Mouse (Mus musculus) intestine, embryonic 16.5 days (tissue): ENCODE results near the gene Ehbp1. TPM values are rescaled to one million over a fixed set of nuclear protein-coding genes. Genes with fewer than 3 reads are reported as not detected.

ENCODE experiments used
- ATAC-seq: fragments of 200-750 bp; cut with Nextera tagmentation; 2 replicates; pipeline ENCODE4 v1.8.0; 2017; ENCODE audit warnings: moderate TSS enrichment, moderate library complexity
- H3K27ac ChIP-seq: fragments of 300-500 bp; sonication (generic); 2 replicates; pipeline ENCODE4 v1.5.1; 2014; ENCODE audit warnings: mild to moderate bottlenecking, low read length
- H3K27me3 ChIP-seq: fragments of 300-500 bp; sonication (generic); replicated peaks from 2 replicates; pipeline ENCODE4 v1.6.1; 2014; ENCODE audit warnings: low read length, control low read depth, mixed read lengths; ENCODE audit not compliant: control insufficient read depth, insufficient read depth
- H3K36me3 ChIP-seq: fragments of 300-500 bp; sonication (generic); 2 replicates; pipeline ENCODE4 v1.6.1; 2014; ENCODE audit warnings: low read length, control low read depth; ENCODE audit not compliant: control insufficient read depth, insufficient read depth
- H3K4me1 ChIP-seq: fragments of 300-500 bp; sonication (generic); 2 replicates; pipeline ENCODE4 v1.6.1; 2014; ENCODE audit warnings: low read length, control low read depth, mixed read lengths; ENCODE audit not compliant: control insufficient read depth, insufficient read depth
- H3K4me2 ChIP-seq: fragments of 300-500 bp; sonication (generic); 2 replicates; pipeline ENCODE4 v1.6.1; 2014; ENCODE audit warnings: low read depth, low read length, control low read depth
- H3K4me3 ChIP-seq: fragments of 300-500 bp; sonication (generic); 2 replicates; pipeline ENCODE4 v1.5.1; 2014; ENCODE audit warnings: mild to moderate bottlenecking, low read length
- H3K9ac ChIP-seq: fragments of 300-500 bp; sonication (generic); 2 replicates; pipeline ENCODE4 v1.6.1; 2014; ENCODE audit warnings: low read depth, low read length
- H3K9me3 ChIP-seq: fragments of 300-500 bp; sonication (generic); 2 replicates; pipeline ENCODE4 v1.6.1; 2016; ENCODE audit warnings: low read length, control low read depth; ENCODE audit not compliant: control insufficient read depth
- WGBS: fragments of 180-500 bp; shearing (Covaris S2); extraction: QIAGEN DNeasy Blood & Tissue Kit; methylation state at CpG from one replicate; pipeline ENCODE4 v1.1.7; 2014; 5-methylcytosine and 5-hydroxymethylcytosine counted together
- polyA plus RNA-seq: library from polyadenylated mRNA; unstranded; fragments of >200 nt; fragmentation: Nextera tagmentation; extraction: Ambion mirVana; gene quantifications from 2 replicates; pipeline ENCODE4 v1.2.1, GENCODE M21; 2015

Gene Ehbp1
- polyA plus RNA-seq, 1 experiment from 2014 or later: 8.2 TPM

DNA sequence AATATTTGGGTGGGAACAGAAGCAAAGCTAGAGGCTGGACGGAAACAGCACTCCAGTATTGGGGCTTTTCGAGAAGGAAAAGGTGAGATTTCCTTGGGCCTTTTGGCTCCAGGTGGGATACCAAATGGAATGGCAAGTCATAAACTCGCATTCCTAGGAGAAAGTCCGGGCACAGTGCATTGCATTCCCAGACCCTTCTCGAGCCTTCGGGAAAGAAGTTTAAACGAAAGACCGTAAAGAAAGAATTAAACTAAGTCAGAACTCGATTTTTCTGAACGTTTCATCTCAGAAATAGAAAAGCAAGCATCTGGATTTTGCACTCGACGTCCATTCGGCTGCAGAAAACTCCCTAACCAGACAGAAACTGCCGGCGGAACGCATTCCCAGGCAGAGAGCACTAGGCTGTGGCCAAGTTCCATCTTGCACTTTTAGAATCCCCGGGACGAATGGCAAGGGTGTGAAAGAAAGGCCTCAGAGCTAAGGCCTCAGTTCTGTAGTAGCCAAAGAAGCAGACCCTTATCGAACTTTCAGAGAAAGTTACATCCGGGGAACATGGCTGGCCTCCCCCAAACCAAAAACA lies 344.4 kb downstream of the Ehbp1 start:
- ATAC-seq: no peak
- Histone ChIP-seq H3K4me3 (peak overlapping the region; percentile 18), H3K9ac (no peak overlapping the region), H3K27me3 (peaks cover 93% of the 10 kb centered on the region), H3K27ac (no peak overlapping the region), H3K9me3 (no peaks in the 10 kb centered on the region; the same call in 1 of the 2 replicates), H3K4me1 (peaks cover 23% of the 10 kb centered on the region), H3K4me2 (peak overlapping the region; percentile 27; the same call in 1 of the 2 replicates), H3K36me3 (no peaks in the 10 kb centered on the region)
- 4% methylated on average over 20 of the region's 20 CpGs for WGBS

GRCm38 (mm10) chr11:21996661-21997560 lies 345.2 kb downstream of the Ehbp1 start:
- under 1% methylated on average over 63 of the region's 63 CpGs for WGBS
- Histone ChIP-seq H3K4me2 (peak overlapping the region; percentile 32; the same call in 1 of the 2 replicates), H3K27me3 (peaks cover 91% of the 10 kb centered on the region)

DNA sequence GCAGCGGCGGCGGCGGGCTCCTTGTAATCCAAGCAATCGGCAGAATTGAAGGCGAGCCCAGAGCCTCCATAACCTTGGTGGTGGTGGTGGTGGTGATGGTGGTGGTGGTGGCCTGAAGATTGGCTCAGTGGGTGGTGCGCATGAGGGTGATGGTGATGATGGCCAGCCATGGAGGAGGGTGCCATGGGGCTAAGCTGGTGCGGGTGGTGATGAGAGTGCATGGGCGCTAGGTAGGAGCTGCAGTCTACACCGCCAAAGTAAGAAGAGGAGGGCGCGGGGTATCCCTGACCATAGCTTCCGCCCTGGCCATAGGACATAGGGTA lies 345.8 kb downstream of the Ehbp1 start:
- ATAC-seq: no peak
- H3K9ac ChIP-seq: no peak overlapping the region
- H3K4me1 ChIP-seq: peaks cover 16% of the 10 kb centered on the region
- peak overlapping the region; percentile 32; the same call in 1 of the 2 replicates for H3K4me2 ChIP-seq
- no peaks in the 10 kb centered on the region for H3K36me3 ChIP-seq
- H3K4me3 ChIP-seq: peak overlapping the region; percentile 30
- peaks cover 88% of the 10 kb centered on the region for H3K27me3 ChIP-seq
- H3K27ac ChIP-seq: no peak overlapping the region
- 2% methylated on average over 13 of the region's 13 CpGs for WGBS
- no peaks in the 10 kb centered on the region; the same call in 1 of the 2 replicates for H3K9me3 ChIP-seq

More at GRCm38 (mm10) chr11:21996661-21997560, 345.2 kb downstream of the Ehbp1 start:
- no peaks in the 10 kb centered on the region; the same call in 1 of the 2 replicates for H3K9me3 ChIP-seq
- H3K36me3 ChIP-seq: no peaks in the 10 kb centered on the region
- H3K4me3 ChIP-seq: peak overlapping the region; percentile 30
- no peak for ATAC-seq
- H3K9ac ChIP-seq: no peak overlapping the region
- H3K4me1 ChIP-seq: peaks cover 21% of the 10 kb centered on the region
- no peak overlapping the region for H3K27ac ChIP-seq

- Histone ChIP-seq H3K27ac (no peak overlapping the region), H3K27me3 (peaks cover 87% of the 10 kb centered on the region), H3K36me3 (no peaks in the 10 kb centered on the region), H3K4me3 (no peak overlapping the region), H3K9me3 (no peaks in the 10 kb centered on the region; the same call in 1 of the 2 replicates), H3K4me1 (peaks cover 12% of the 10 kb centered on the region), H3K9ac (no peak overlapping the region), H3K4me2 (no peak overlapping the region)
- 1% methylated on average over 27 of the region's 27 CpGs for WGBS
- ATAC-seq: no peak
Measured at GRCm38 (mm10) chr11:21995534-21996324, 346.4 kb downstream of the Ehbp1 start.

DNA sequence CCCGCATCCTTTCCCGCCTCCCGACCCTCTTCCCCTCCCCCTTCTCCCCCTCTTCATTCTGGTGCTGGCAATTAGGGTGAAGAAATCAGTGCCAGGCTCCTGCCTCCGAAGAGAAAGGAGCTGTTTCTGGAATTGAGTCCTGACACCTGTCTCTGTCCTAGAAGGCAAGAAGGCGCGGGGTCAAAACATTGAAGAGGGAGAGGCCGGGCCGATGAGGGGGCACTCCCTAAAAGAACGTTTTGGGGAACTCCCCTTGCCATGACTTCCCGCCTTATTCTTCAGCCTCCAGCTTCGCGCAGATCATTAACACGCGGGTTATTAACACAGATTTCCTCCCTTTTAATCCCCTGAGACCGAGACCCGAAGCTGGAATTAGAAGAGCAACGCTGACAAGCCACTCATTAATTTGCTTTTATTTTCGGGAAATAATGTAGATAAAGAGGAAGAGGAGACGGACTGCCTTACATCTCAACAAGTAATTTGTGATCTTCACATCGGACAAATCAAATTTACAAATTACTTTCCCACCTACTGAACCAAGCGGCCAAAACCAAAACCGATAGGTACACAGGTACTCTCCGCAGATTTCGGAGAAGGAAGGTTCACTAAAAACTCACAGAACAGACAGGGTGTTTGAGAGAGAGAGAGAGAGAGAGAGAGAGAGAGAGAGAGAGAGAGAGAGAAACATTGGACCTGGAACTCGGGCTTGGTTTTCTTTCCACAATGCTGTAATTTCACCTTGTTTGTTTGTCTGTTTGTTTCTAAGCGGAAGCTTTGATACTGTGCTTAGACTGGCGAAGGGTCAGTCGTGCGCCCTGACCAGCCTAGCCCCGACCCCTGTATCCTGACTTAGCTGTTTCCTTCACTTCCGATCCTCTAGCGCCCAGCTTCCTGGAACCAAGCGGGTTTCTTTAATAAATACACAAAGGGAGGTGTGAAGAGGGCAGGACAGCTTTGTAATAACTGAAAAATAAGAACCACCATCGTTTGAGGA lies 347.4 kb downstream of the Ehbp1 start:
- Histone ChIP-seq H3K9me3 (no peaks in the 10 kb centered on the region; the same call in 1 of the 2 replicates), H3K4me2 (no peak overlapping the region), H3K4me3 (no peak overlapping the region), H3K4me1 (peaks cover 8% of the 10 kb centered on the region), H3K27ac (no peak overlapping the region), H3K36me3 (no peaks in the 10 kb centered on the region), H3K9ac (no peak overlapping the region), H3K27me3 (peaks cover 80% of the 10 kb centered on the region)
- 2% methylated on average over 34 of the region's 34 CpGs for WGBS
- no peak for ATAC-seq

GRCm38 (mm10) chr11:21993597-21994376 lies 348.3 kb downstream of the Ehbp1 start:
- WGBS: under 1% methylated on average over 47 of the region's 47 CpGs
- H3K4me2 ChIP-seq: no peak overlapping the region
- 0 out of 2 replicates have a peak, but pooled peaks have one; percentile 2 for ATAC-seq

DNA sequence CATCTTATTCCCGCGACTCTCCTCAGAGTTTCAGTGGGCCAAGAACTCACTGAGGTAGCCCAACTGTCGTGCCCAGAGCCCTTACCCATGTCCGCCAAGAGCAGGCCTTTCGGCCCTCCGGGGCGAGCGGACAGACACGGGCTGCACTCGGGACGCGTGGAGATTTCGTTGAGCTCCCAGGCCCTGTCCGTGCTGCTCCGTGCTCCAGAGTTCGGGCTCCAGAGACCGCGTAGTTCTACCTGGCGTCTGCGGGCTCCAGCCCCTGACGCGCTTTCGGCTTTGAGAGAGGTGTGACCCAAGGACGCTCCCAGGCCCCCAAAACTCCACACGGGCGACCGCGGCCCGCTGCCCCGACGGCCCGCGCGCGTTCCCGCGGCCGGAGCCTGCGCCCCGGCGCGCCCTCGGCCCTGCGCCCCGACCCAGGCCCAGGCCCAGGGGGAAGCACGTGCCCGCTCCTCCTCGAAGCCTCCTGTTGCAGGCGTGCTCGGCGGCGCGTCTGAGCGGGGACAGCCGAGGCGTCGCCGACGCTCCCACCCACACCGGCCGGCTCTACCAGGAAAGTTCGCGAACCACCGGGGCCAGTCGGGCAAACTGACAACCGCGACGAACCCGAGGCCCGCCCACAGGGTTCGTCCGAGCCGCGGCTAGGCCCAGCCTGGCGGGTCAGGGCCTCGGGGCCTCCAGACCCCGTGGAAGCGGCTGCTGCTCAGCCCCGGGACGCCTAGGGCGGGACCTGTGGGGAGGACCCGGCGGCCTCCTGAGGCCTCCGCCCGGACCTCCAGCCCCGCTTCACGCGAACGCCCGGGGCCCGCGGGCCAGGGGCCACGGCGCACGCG lies 349.1 kb downstream of the Ehbp1 start:
- H3K36me3 ChIP-seq: no peaks in the 10 kb centered on the region
- H3K4me2 ChIP-seq: no peak overlapping the region
- 1% methylated on average over 95 of the region's 96 CpGs for WGBS
- ATAC-seq: peak; percentile 48
- H3K27me3 ChIP-seq: peaks cover 75% of the 10 kb centered on the region
- no peak overlapping the region for H3K27ac ChIP-seq
- no peak overlapping the region for H3K9ac ChIP-seq
- no peaks in the 10 kb centered on the region for H3K9me3 ChIP-seq
- H3K4me1 ChIP-seq: peaks cover 8% of the 10 kb centered on the region
- H3K4me3 ChIP-seq: peak overlapping the region; percentile 12; the same call in 1 of the 2 replicates

More at GRCm38 (mm10) chr11:21993597-21994376, 348.3 kb downstream of the Ehbp1 start:
- H3K4me3 ChIP-seq: peak overlapping the region; percentile 12; the same call in 1 of the 2 replicates
- H3K27me3 ChIP-seq: peaks cover 79% of the 10 kb centered on the region
- no peaks in the 10 kb centered on the region for H3K36me3 ChIP-seq
- no peak overlapping the region for H3K27ac ChIP-seq
- no peak overlapping the region for H3K9ac ChIP-seq
- peaks cover 8% of the 10 kb centered on the region for H3K4me1 ChIP-seq
- H3K9me3 ChIP-seq: no peaks in the 10 kb centered on the region
